Mouse (Mus musculus): Measurements from ENCODE around the gene Med15.
"Not testable (repeated sequence)": the region's sequence is repeated elsewhere in the genome, so short reads cannot be mapped to it uniquely, and the experiment has no call there.

Med15 gene
- long read RNA-seq, experiment 1, partial matches to known transcripts, result 5 of 10 reads
- long read RNA-seq, experiment 1, other reads (novel, unspliced or antisense), result 2 of 10 reads
- long read RNA-seq, experiment 2, partial matches to known transcripts, result 4 of 6 reads
- long read RNA-seq, experiment 2, other reads (novel, unspliced or antisense), result 2 of 6 reads

DNA sequence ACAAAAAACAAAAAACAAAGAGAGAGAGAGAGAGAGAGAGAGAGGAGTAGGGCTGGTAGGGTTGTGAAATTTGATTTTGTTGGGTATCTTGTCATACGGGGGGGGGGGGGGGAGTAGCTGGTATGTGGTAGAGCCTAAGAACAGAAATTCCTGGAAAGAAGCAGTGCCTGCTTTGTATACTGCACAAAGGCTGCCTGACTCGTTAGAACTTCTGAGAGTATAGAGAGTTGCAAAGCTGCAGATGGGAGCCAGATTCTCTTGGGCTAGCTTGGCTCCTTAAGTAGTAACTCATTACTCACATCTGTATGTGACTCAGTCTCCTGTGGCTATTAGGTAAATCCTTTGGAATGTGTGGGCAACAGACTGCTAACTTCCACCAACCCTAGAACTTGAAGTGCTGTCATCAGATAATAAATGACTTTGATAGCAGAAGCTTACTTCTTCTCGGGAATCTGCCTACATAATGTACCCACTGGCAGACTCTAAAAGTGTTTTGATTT is at the start of gene Med15:
Gene Med15, minus strand, starts transcription at position 51 of the 500 bp plus-strand sequence.
- intact Hi-C loops (cut with DNase I), result no loop called here

DNA sequence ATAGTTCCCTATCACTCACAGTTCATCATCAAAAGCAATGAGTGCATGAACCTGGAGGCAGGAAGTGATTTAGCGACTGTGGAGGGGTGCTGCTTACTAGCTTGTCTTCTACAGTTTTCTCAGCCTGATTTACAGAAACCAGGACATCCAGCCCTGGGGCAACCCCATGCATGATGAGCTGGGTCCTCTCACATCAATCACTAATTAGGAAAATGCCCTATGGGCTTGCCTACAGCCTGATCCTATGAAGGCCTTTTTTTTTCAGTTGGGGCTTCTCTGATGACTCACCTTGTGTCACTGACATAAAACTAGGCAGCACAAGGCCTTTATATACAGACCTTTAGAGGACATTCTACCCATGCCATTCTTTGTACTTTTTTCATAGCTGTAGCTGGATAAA is 47.0 kb upstream of the Med15 start:
- intact Hi-C loops (cut with DNase I), result loop anchor here (5.0 kb wide), 1 partner anchor 33 kb away; no protein-coding TSS in a partner anchor

GRCm38 (mm10) chr16:17778223-17778622 is 45.5 kb upstream of the Med15 start:
- intact Hi-C loops (cut with DNase I), result loop anchor here (5.0 kb wide), 1 partner anchor 34 kb away; no protein-coding TSS in a partner anchor

GRCm38 (mm10) chr16:17776828-17777227 is 44.1 kb upstream of the Med15 start:
- intact Hi-C loops (cut with DNase I), result loop anchor here (5.0 kb wide), 1 partner anchor 35 kb away; no protein-coding TSS in a partner anchor

DNA sequence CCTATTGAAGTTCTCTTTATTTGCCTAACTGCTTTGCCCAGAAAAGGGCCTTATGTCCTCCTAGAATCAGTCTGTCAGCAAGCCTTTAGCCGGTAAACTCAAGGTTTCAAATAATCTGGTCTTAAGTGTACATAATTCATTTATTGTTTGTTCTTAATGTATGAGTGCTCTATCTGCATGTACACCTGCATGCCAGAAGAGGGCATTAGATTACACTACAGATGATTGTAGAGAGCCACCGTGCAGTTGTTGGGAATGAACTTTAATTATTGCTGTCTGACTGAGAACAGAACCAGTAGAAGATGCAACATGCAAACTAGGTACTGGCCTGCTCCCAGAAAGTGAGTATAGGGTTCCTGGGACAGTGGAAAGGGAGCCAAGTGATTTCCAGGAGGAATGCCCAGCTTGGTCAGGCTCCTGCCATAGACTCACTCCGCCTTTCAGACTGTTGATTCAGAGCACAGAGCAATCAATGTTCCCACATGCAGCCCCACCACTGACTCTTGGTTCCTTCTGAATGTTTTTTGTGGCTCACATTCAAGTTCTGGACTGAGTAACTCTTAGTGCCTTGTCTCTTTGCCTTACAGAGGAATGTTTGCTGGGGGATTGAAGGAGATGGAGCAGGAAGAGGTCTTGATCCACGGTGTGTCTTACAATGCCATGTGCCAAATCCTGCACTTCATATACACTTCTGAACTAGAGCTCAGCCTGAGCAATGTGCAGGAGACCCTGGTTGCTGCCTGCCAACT is 38.6 kb upstream of the Med15 start:
- intact Hi-C loops (cut with DNase I), result no loop called here

DNA sequence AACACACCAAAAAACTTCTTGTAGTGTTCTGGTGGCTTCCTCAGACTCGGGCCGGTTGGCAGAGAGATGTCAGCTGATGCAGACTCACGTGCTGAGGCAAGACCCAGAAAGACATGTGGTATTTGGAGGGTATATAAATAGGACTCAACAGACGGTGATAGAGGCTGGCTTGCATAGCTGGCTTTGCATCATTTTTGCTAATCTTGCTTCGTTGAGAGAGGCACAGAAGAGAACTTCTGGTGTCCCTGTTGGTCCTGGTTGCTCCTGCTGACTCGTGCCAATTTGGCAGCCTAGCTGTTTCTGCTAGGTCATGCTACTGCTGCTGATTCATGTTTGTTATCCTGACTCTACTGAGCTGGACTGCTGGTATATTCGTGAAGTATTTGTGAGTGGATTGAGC is 36.1 kb upstream of the Med15 start:
- intact Hi-C loops (cut with DNase I), result no loop called here

GRCm38 (mm10) chr16:17764108-17764511 is 31.4 kb upstream of the Med15 start:
- intact Hi-C loops (cut with DNase I), result loop anchor here (5.0 kb wide), 1 partner anchor 48 kb away; no protein-coding TSS in a partner anchor

GRCm38 (mm10) chr16:17761074-17761473 is 28.4 kb upstream of the Med15 start:
- intact Hi-C loops (cut with DNase I), result loop anchor here (5.0 kb wide), 1 partner anchor 51 kb away; no protein-coding TSS in a partner anchor

DNA sequence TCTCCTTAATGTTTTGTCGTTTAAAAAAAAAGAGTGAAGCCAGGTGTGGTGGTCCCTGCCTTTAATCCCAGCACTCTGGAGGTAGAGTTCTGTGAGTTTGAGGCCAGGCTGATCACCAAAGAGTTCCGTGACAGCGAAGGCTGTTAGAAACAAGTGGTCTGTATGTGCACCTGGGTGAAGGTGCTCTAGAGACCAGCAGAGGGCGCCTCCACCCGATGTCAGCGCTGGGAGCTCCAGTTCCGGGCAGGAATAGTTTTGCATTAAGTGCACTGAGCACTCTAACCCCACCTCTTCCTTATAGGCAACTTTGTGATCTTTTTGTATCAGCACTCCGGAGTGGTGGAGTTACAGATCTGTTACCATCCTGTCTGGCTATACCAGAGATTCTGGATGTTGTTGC is 28.0 kb upstream of the Med15 start:
- intact Hi-C loops (cut with DNase I), result loop anchor here (5.0 kb wide), 1 partner anchor 52 kb away; no protein-coding TSS in a partner anchor

DNA sequence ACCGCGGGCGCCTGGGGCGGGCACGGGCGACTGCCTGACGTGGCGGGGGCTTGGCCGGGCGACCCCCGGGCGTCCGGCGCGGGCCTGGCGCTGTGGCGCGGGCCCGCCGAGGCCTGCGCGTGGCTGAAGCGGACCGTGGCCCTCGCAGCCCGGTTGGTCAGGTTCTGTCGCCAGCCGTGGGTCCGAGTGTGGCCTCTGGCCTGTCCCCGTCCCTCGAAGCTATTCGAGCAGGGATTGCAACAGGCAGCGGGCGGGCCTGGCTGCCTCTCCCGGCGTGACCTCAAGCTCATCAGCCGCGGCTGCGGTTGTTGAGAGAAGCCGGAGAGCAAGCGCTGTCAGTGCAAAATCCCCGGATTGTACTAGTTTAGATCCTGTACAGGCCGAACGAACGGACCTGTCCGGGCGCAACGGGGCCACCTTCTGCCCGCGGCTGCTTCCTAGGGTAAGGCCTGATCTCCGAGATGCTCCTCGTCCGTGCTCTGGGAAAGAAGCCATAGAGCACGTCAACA is 27.2 kb upstream of the Med15 start:
- intact Hi-C loops (cut with DNase I), result loop anchor here (5.0 kb wide), 1 partner anchor 52 kb away; no protein-coding TSS in a partner anchor

DNA sequence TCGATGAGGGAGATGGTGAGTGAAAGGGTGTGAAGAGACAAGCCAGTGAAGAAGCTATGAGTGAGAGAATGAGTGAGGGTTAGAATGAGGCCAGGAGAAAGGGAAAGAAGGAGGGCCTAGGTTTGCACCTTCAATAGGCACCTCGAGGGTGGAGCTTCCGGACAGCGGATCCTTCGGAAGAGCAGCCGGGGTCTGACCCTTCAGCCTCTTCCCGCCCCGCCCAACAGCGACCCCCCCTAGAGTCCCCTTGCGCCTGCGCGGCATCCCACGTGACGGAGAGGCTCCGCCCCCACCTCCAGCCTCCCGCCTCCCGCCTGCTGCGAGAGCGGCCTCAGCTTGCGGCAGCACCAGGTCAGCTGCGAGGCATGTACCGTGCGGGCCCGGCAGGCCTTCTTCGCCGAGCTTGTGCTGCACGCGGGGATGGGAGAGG is 26.7 kb upstream of the Med15 start, which contains the start of gene Klhl22:
Gene Klhl22, plus strand, starts transcription at position 275 of the 430 bp plus-strand sequence.
- intact Hi-C loops (cut with DNase I), result no loop called here

GRCm38 (mm10) chr16:17758902-17759301 is 26.2 kb upstream of the Med15 start:
- intact Hi-C loops (cut with DNase I), result no loop called here

DNA sequence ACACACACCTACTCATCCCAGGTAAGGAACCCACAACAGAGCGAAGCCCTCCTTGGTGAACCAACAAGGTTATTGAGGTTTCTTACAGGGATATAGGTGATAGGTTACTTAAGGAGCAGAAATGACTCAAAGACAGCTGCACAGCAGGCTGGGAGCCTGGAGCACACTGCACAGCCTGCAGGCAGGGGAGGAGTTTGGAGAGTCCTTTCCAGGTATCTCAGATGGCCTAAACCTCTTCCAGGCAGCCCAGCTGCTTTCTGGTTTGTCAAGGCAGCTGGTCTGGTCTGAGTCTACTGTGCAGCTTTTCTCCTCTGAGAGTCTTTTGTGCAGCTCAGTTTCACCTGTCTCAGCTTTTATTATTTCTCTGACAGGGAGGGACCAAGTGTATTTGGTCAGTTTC is 25.1 kb upstream of the Med15 start:
- intact Hi-C loops (cut with DNase I), result no loop called here

DNA sequence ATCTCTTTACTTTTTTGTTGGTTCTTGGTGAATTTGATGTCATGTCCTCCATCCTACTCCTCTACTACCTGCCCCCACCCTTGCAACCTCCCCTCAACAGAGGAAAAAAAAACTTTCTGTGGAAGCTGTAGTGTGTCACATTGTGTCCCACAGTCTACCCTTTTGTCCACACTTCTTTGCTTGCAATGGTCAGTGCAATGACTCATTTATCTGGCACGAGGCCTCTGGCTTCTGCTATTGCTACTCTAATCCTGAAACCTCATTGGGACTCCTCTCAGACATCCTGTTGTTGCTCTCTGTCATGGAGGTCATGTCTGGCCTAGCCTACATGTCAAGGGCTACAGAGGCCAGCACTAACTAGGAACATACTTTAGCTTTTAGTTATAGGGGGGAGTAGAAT is 21.0 kb upstream of the Med15 start:
- intact Hi-C loops (cut with DNase I), result no loop called here

DNA sequence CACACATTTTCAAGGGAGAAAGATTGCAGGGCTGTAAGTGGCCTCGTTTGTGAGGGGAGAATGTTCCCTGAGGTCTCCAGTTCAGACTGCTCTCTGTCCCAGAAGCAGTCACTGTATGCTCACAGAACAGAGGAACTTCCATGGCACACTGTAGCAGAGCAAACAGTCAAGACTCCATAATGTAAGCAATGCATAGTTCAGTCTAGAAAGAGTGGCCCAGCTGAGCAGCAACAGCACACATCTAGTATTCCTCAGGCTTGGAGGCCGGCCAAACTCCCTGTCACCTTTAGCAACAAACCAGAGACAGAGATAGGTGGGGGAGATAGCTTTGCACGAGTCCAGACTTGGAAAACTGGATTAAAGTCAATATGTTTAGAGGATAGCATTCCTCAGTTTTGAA is 20.3 kb upstream of the Med15 start:
- intact Hi-C loops (cut with DNase I), result no loop called here

- intact Hi-C loops (cut with DNase I), result no loop called here
These were observed 12.4 kb upstream of the Med15 start for GRCm38 (mm10) chr16:17745067-17745466.

DNA sequence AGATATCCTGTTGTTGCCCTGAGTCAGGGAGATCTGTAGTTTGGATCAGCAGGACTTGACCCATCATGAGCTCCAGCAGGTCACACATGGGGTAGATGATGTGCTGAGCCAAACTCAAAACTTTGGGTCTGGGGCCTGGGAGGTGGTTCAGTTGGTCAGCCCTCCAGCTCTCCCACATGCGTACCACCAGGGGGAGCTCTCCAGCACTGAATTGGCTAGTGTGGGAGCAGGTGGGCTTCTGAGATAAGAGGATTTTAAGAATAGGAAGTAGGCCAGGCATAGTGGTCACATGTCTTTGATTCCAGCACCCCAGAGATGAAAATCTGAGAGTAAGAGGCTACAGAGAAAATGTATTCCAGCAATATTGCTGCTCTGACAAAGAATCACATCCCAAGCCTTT is 11.8 kb upstream of the Med15 start:
- intact Hi-C loops (cut with DNase I), result loop anchor here (5.0 kb wide), 1 partner anchor 68 kb away; no protein-coding TSS in a partner anchor

GRCm38 (mm10) chr16:17743279-17743678 is 10.6 kb upstream of the Med15 start:
- intact Hi-C loops (cut with DNase I), result loop anchor here (5.0 kb wide), 1 partner anchor 69 kb away; no protein-coding TSS in a partner anchor

GRCm38 (mm10) chr16:17742810-17743209 is 10.1 kb upstream of the Med15 start:
- intact Hi-C loops (cut with DNase I), result loop anchor here (5.0 kb wide), 1 partner anchor 69 kb away; no protein-coding TSS in a partner anchor

DNA sequence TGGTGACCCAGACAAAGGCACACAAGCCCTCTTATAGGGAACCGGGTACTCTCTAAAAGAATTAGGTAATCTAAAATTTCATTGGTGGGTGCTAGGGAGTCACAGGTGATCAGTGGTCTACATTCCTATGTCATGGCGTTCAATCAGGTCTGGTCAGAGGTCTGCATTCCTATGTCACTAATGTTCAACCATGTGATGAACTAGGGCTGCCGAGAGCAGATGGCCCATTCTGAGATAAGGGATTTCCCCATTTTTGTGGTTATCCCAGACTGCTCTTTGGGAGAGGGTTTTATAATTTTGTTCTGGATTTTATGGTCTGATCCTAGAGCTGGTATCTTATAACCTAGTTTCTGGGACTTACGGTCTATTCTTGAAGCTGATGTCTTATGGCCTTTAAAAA is 7.4 kb upstream of the Med15 start:
- intact Hi-C loops (cut with DNase I), result loop anchor here (5.0 kb wide), 1 partner anchor 72 kb away; no protein-coding TSS in a partner anchor

DNA sequence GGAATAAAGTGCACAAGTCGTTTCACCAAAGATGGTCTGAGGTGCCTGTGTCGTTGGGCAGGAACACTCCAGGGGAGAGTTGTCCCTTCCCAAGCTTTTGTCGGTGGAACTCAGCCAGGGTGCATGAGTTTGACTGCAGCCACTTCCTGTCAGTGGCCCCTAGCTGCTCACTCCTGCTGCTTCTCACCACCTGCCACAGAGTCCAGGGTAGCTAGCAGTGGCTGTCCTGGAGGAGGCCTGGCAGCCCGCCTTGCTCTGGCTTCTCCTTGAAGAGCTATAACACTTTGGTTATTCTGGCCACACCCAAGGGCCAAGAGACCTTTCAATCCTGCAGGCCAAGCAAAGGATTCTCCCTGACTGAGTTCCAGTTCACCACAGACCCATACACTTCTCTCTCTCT is 3.5 kb upstream of the Med15 start:
- intact Hi-C loops (cut with DNase I), result no loop called here

- intact Hi-C loops (cut with DNase I), result not testable (repeated sequence)
These were observed 2.2 kb upstream of the Med15 start for GRCm38 (mm10) chr16:17734872-17735271.

All from adrenal gland (tissue).